Mouse (Mus musculus): Measurements from ENCODE around the gene Cmya5. TPM values are rescaled to one million over a fixed set of nuclear protein-coding genes. Genes with fewer than 3 reads are reported as not detected.

The Cmya5 gene
- total and polyA plus RNA-seq, 2 experiments = 0.02 to 0.55 TPM

DNA sequence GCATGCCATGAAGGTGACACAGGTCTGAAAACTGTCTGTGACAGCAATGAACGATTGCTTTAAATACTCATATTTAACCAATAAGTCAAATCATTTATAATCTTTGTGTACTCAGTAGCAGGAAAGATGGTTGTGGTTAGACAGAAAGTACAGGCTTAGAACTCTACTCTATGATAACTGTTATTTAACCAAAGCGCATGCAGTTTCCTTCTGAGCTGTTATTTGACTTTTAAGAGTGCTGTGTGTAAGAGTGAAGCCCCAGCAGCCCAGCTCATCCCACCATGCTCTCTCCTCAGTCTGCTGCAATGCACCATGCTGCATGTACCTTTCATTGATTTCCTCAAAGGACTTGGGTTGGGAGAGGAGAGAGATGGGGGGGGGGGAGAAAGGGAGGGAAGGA, 63.7 kb downstream of the Cmya5 start:
- 87% methylated on average over 2 of the region's 2 CpGs for WGBS
- H3K27ac ChIP-seq (replicated peaks; ENCODE audit: insufficient read depth, low read depth, low read length) = no peak overlapping the region
- no peaks in the 10 kb centered on the region for H3K27me3 ChIP-seq (ENCODE audit: control insufficient read depth, insufficient read depth, low read length)
- no peak for TF ChIP-seq POLR2A (IDR thresholded peaks at IDR 0.05; ENCODE audit: extremely low read depth, insufficient read depth, low read length)
- TF ChIP-seq CTCF (IDR thresholded peaks at IDR 0.05; ENCODE audit: low read depth, low read length) = no peak
- no peaks in the 10 kb centered on the region for H3K79me2 ChIP-seq (ENCODE audit: control insufficient read depth, insufficient read depth, low read length)
- no peak overlapping the region for H3K4me3 ChIP-seq (ENCODE audit: insufficient read depth, low read depth, low read length)
- no peak overlapping the region for H3K9ac ChIP-seq (ENCODE audit: low read depth, low read length)
- DNase-seq (ENCODE audit: extremely low read depth, low read depth, low spot score) = no peak
- no peaks in the 10 kb centered on the region for H3K4me1 ChIP-seq (ENCODE audit: control insufficient read depth, insufficient read depth, low read length)
- H3K36me3 ChIP-seq (ENCODE audit: control insufficient read depth, insufficient read depth, low read length) = no peaks in the 10 kb centered on the region

DNA sequence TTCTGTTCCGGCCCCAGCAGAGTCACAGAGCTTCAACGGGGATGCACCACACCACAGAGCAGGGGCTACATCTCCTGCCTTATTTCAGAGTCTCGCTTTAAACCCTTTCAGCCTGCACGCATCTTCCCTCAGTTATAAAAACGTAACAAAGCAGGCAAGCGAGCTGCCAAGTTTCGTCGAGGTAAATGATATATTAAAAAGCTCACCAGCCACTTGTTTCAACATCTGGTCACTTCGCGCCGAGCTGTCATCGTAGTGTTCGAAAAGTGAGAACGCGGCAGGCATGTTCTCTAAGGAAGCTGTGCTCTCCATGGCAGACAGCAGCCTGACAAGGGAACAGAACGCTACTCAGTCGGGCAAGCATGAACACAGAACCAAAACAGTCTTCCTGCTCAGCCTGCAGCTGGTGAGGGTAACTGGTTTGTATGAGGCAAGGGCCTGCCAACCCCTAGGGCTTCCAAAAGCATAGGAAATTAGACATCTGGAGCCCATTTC, 70.3 kb downstream of the Cmya5 start:
- WGBS = 52% methylated on average over 17 of the region's 17 CpGs
- no peaks in the 10 kb centered on the region for H3K36me3 ChIP-seq (ENCODE audit: control insufficient read depth, insufficient read depth, low read length)
- H3K9ac ChIP-seq (ENCODE audit: low read depth, low read length) = no peak overlapping the region
- TF ChIP-seq CTCF (IDR thresholded peaks at IDR 0.05; ENCODE audit: low read depth, low read length) = no peak
- no peak for TF ChIP-seq POLR2A (IDR thresholded peaks at IDR 0.05; ENCODE audit: extremely low read depth, insufficient read depth, low read length)
- no peak for DNase-seq (ENCODE audit: extremely low read depth, low read depth, low spot score)
- H3K27ac ChIP-seq (replicated peaks; ENCODE audit: insufficient read depth, low read depth, low read length) = no peak overlapping the region
- no peaks in the 10 kb centered on the region for H3K79me2 ChIP-seq (ENCODE audit: control insufficient read depth, insufficient read depth, low read length)
- H3K4me1 ChIP-seq (ENCODE audit: control insufficient read depth, insufficient read depth, low read length) = no peaks in the 10 kb centered on the region
- H3K27me3 ChIP-seq (ENCODE audit: control insufficient read depth, insufficient read depth, low read length) = no peaks in the 10 kb centered on the region
- H3K4me3 ChIP-seq (ENCODE audit: insufficient read depth, low read depth, low read length) = no peak overlapping the region

DNA sequence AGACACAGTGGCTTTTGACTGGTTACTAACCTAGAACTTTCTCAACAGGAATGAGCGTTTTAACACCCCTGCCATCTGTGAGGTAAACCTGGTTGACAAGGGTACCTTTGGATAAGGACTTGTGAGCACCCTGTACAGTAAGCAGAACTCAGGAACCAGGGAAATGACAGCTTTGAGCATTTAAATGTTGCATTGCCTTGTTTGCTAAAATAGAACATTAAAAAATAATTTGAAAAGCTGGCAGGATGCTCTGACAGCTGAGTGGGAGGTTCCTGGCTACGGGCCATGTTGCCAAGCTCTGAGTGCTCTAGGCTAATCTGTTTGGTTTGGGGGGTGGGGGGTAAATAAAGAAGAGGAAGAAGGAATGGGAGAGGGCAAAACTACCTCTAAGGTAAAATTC, 70.9 kb downstream of the Cmya5 start:
- H3K79me2 ChIP-seq (ENCODE audit: control insufficient read depth, insufficient read depth, low read length) = no peaks in the 10 kb centered on the region
- H3K4me3 ChIP-seq (ENCODE audit: insufficient read depth, low read depth, low read length) = no peak overlapping the region
- WGBS = 17% methylated on average over 2 of the region's 2 CpGs
- no peak for DNase-seq (ENCODE audit: extremely low read depth, low read depth, low spot score)
- no peaks in the 10 kb centered on the region for H3K4me1 ChIP-seq (ENCODE audit: control insufficient read depth, insufficient read depth, low read length)
- no peak for TF ChIP-seq CTCF (IDR thresholded peaks at IDR 0.05; ENCODE audit: low read depth, low read length)
- TF ChIP-seq POLR2A (IDR thresholded peaks at IDR 0.05; ENCODE audit: extremely low read depth, insufficient read depth, low read length) = no peak
- no peak overlapping the region for H3K27ac ChIP-seq (replicated peaks; ENCODE audit: insufficient read depth, low read depth, low read length)
- H3K36me3 ChIP-seq (ENCODE audit: control insufficient read depth, insufficient read depth, low read length) = no peaks in the 10 kb centered on the region
- H3K27me3 ChIP-seq (ENCODE audit: control insufficient read depth, insufficient read depth, low read length) = no peaks in the 10 kb centered on the region
- H3K9ac ChIP-seq (ENCODE audit: low read depth, low read length) = no peak overlapping the region

DNA sequence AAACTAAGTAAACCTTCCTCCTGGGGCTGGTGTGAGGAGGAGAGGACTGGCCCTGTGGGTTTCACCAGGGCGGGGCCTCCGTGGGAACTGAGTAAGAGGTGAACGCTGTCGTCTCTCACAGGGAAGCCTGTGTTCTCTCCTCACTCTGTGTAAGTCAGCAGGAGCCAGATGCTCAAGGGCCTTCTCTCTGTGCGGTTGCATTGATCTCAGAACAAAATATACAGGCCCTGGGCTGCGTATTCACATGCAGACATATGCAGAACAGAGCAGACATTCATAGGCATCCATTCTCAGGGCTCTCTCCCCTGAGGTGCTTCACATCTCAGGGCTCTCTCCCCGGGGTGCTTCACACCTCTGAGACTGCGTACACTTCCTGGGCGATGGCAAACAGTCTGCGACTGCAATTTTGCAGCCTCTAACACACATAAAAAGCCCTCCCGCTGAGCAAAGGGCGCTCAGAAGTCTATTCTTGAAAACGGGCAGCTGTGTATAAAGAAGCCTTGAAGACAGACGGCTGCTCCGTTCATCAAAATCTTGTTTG, 71.6 kb downstream of the Cmya5 start:
- no peak overlapping the region for H3K9ac ChIP-seq (ENCODE audit: low read depth, low read length)
- DNase-seq (ENCODE audit: extremely low read depth, low read depth, low spot score) = no peak
- H3K36me3 ChIP-seq (ENCODE audit: control insufficient read depth, insufficient read depth, low read length) = no peaks in the 10 kb centered on the region
- no peaks in the 10 kb centered on the region for H3K79me2 ChIP-seq (ENCODE audit: control insufficient read depth, insufficient read depth, low read length)
- no peak overlapping the region for H3K27ac ChIP-seq (replicated peaks; ENCODE audit: insufficient read depth, low read depth, low read length)
- TF ChIP-seq CTCF (IDR thresholded peaks at IDR 0.05; ENCODE audit: low read depth, low read length) = no peak
- no peak for TF ChIP-seq POLR2A (IDR thresholded peaks at IDR 0.05; ENCODE audit: extremely low read depth, insufficient read depth, low read length)
- H3K4me3 ChIP-seq (ENCODE audit: insufficient read depth, low read depth, low read length) = no peak overlapping the region
- no peaks in the 10 kb centered on the region for H3K27me3 ChIP-seq (ENCODE audit: control insufficient read depth, insufficient read depth, low read length)
- H3K4me1 ChIP-seq (ENCODE audit: control insufficient read depth, insufficient read depth, low read length) = no peaks in the 10 kb centered on the region
- WGBS = 45% methylated on average over 15 of the region's 15 CpGs

DNA sequence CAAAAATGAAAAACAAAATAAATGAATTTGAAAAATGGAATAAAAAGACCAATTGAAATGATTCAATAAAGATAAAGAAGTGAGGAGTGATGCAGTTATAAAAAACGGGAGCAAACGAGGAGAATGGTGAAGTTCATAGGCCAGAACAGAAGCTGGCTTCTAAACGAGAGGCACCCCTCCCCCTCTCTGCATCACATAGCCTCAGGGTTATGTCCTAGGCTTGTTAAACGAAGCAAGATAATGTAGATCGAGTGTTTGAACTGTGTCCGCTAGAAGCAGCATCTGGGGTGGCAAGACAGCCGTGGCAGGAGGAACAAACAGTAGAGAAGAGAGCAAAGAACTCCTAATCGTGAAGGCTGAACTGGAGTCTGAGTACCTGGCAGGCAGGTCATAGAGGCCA, 74.1 kb downstream of the Cmya5 start:
- H3K9ac ChIP-seq (ENCODE audit: low read depth, low read length) = no peak overlapping the region
- no peak for DNase-seq (ENCODE audit: extremely low read depth, low read depth, low spot score)
- H3K4me3 ChIP-seq (ENCODE audit: insufficient read depth, low read depth, low read length) = no peak overlapping the region
- H3K4me1 ChIP-seq (ENCODE audit: control insufficient read depth, insufficient read depth, low read length) = no peaks in the 10 kb centered on the region
- H3K27me3 ChIP-seq (ENCODE audit: control insufficient read depth, insufficient read depth, low read length) = no peaks in the 10 kb centered on the region
- no peak for TF ChIP-seq CTCF (IDR thresholded peaks at IDR 0.05; ENCODE audit: low read depth, low read length)
- no peak for TF ChIP-seq POLR2A (IDR thresholded peaks at IDR 0.05; ENCODE audit: extremely low read depth, insufficient read depth, low read length)
- H3K27ac ChIP-seq (replicated peaks; ENCODE audit: insufficient read depth, low read depth, low read length) = no peak overlapping the region
- WGBS = 47% methylated on average over 8 of the region's 8 CpGs
- H3K36me3 ChIP-seq (ENCODE audit: control insufficient read depth, insufficient read depth, low read length) = no peaks in the 10 kb centered on the region
- H3K79me2 ChIP-seq (ENCODE audit: control insufficient read depth, insufficient read depth, low read length) = no peaks in the 10 kb centered on the region

DNA sequence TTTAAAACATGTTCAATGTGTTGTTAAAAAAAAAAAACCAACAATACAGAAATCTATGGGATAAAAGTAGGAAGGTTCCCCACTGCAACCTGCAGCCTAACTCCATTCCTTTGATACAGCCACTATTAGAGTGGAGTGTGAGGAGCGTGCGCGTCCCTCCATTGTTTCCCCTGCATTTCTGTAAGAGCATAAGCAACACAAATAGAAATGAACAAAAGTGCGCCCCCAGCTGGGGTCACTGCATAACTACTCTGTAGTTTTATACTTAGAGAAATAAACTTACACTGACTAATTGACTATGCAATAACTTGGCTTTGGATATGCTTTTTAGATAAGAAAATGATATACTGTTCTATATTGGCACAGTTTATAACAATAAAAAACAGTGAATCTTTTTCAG, 75.0 kb downstream of the Cmya5 start:
- Histone ChIP-seq H3K27me3 (ENCODE audit: control insufficient read depth, insufficient read depth, low read length) (no peaks in the 10 kb centered on the region), H3K27ac (replicated peaks; ENCODE audit: insufficient read depth, low read depth, low read length) (no peak overlapping the region), H3K36me3 (ENCODE audit: control insufficient read depth, insufficient read depth, low read length) (no peaks in the 10 kb centered on the region), H3K4me3 (ENCODE audit: insufficient read depth, low read depth, low read length) (no peak overlapping the region), H3K79me2 (ENCODE audit: control insufficient read depth, insufficient read depth, low read length) (no peaks in the 10 kb centered on the region), H3K9ac (ENCODE audit: low read depth, low read length) (no peak overlapping the region), H3K4me1 (ENCODE audit: control insufficient read depth, insufficient read depth, low read length) (no peaks in the 10 kb centered on the region)
- TF ChIP-seq POLR2A (IDR thresholded peaks at IDR 0.05; ENCODE audit: extremely low read depth, insufficient read depth, low read length) (no peak), CTCF (IDR thresholded peaks at IDR 0.05; ENCODE audit: low read depth, low read length) (no peak)
- 79% methylated on average over 4 of the region's 4 CpGs for WGBS
- DNase-seq (ENCODE audit: extremely low read depth, low read depth, low spot score) = no peak

Data from liver, adult 2 months (tissue).